Mouse (Mus musculus) ovary, adult 10 weeks (tissue): Measurements from ENCODE around the gene Mdga2. TPM values are rescaled to one million over a fixed set of nuclear protein-coding genes. Genes with fewer than 3 reads are reported as not detected.

Experiments used
- polyA plus RNA-seq: library from polyadenylated mRNA; stranded (reverse); fragments of 350-450 nt; fragmentation: Illumina TruSeq; extraction: RNeasy Lipid Tissue Mini Kit (QIAGEN cat#74804); gene quantifications from one replicate; pipeline ENCODE4 v1.2.3, GENCODE M21; 2014

Mdga2 gene
- polyA plus RNA-seq: 1.1 TPM

GRCm38 (mm10) chr12:67222221-67223025, at the start of gene Mdga2:
Mdga2 (minus strand) TSS chr12:67222549.

